Mouse (Mus musculus): ENCODE data around the gene Slc44a1.

Gene Slc44a1

GRCm38 (mm10) chr4:53406866-53407265 lies 33.3 kb upstream of the Slc44a1 start:
- Histone ChIP-seq H3K4me1 (replicated peaks; ENCODE audit: low read depth, low read length) (no peaks in the 10 kb centered on the region), H3K27me3 (ENCODE audit: insufficient read depth, low read length) (peaks cover 4% of the 10 kb centered on the region; the same call in 1 of the 2 replicates), H3K9me3 (ENCODE audit: low read length) (peaks cover 23% of the 10 kb centered on the region), H3K36me3 (ENCODE audit: insufficient read depth, low read length) (no peaks in the 10 kb centered on the region), H3K4me3 (replicated peaks; ENCODE audit: low read length) (no peak overlapping the region)
- TF ChIP-seq NANOG (IDR thresholded peaks at IDR 0.05; ENCODE audit: borderline replicate concordance, low read length) (no peak), CTCF (conservative IDR thresholded peaks at IDR 0.05; ENCODE audit: low read length) (no peak), POU5F1 (IDR thresholded peaks at IDR 0.05; ENCODE audit: borderline replicate concordance, low read length) (no peak)

GRCm38 (mm10) chr4:53408821-53409220 lies 31.4 kb upstream of the Slc44a1 start:
- peaks cover 4% of the 10 kb centered on the region; the same call in 1 of the 2 replicates for H3K27me3 ChIP-seq (ENCODE audit: insufficient read depth, low read length)
- H3K9me3 ChIP-seq (ENCODE audit: low read length), result peaks cover 13% of the 10 kb centered on the region
- H3K36me3 ChIP-seq (ENCODE audit: insufficient read depth, low read length), result no peaks in the 10 kb centered on the region
- no peak overlapping the region for H3K4me3 ChIP-seq (replicated peaks; ENCODE audit: low read length)
- no peak for TF ChIP-seq POU5F1 (IDR thresholded peaks at IDR 0.05; ENCODE audit: borderline replicate concordance, low read length)
- no peak for TF ChIP-seq NANOG (IDR thresholded peaks at IDR 0.05; ENCODE audit: borderline replicate concordance, low read length)
- H3K4me1 ChIP-seq (replicated peaks; ENCODE audit: low read depth, low read length), result no peaks in the 10 kb centered on the region

- Histone ChIP-seq H3K9me3 (ENCODE audit: low read length) (peaks cover 5% of the 10 kb centered on the region), H3K4me1 (replicated peaks; ENCODE audit: low read depth, low read length) (no peaks in the 10 kb centered on the region), H3K36me3 (ENCODE audit: insufficient read depth, low read length) (no peaks in the 10 kb centered on the region), H3K4me3 (replicated peaks; ENCODE audit: low read length) (no peak overlapping the region), H3K27me3 (ENCODE audit: insufficient read depth, low read length) (peaks cover 4% of the 10 kb centered on the region; the same call in 1 of the 2 replicates)
- TF ChIP-seq CTCF (conservative IDR thresholded peaks at IDR 0.05; ENCODE audit: low read length) (no peak), POU5F1 (IDR thresholded peaks at IDR 0.05; ENCODE audit: borderline replicate concordance, low read length) (no peak), NANOG (IDR thresholded peaks at IDR 0.05; ENCODE audit: borderline replicate concordance, low read length) (no peak)
Observed at GRCm38 (mm10) chr4:53409526-53410085, 30.6 kb upstream of the Slc44a1 start.

GRCm38 (mm10) chr4:53410752-53411151 lies 29.5 kb upstream of the Slc44a1 start:
- no peaks in the 10 kb centered on the region for H3K36me3 ChIP-seq (ENCODE audit: insufficient read depth, low read length)
- H3K9me3 ChIP-seq (ENCODE audit: low read length), result no peaks in the 10 kb centered on the region
- no peaks in the 10 kb centered on the region for H3K4me1 ChIP-seq (replicated peaks; ENCODE audit: low read depth, low read length)
- TF ChIP-seq POU5F1 (IDR thresholded peaks at IDR 0.05; ENCODE audit: borderline replicate concordance, low read length), result no peak
- no peak for TF ChIP-seq CTCF (conservative IDR thresholded peaks at IDR 0.05; ENCODE audit: low read length)
- TF ChIP-seq NANOG (IDR thresholded peaks at IDR 0.05; ENCODE audit: borderline replicate concordance, low read length), result no peak
- peaks cover 4% of the 10 kb centered on the region; the same call in 1 of the 2 replicates for H3K27me3 ChIP-seq (ENCODE audit: insufficient read depth, low read length)
- no peak overlapping the region for H3K4me3 ChIP-seq (replicated peaks; ENCODE audit: low read length)

GRCm38 (mm10) chr4:53411958-53412870 lies 28.0 kb upstream of the Slc44a1 start:
- no peaks in the 10 kb centered on the region for H3K9me3 ChIP-seq (ENCODE audit: low read length)
- H3K36me3 ChIP-seq (ENCODE audit: insufficient read depth, low read length), result no peaks in the 10 kb centered on the region
- no peak overlapping the region for H3K4me3 ChIP-seq (replicated peaks; ENCODE audit: low read length)
- H3K27me3 ChIP-seq (ENCODE audit: insufficient read depth, low read length), result peaks cover 4% of the 10 kb centered on the region; the same call in 1 of the 2 replicates
- peaks cover 6% of the 10 kb centered on the region; the same call in 1 of the 2 replicates for H3K4me1 ChIP-seq (replicated peaks; ENCODE audit: low read depth, low read length)
- TF ChIP-seq POU5F1 (IDR thresholded peaks at IDR 0.05; ENCODE audit: borderline replicate concordance, low read length) (no peak), NANOG (IDR thresholded peaks at IDR 0.05; ENCODE audit: borderline replicate concordance, low read length) (no peak), CTCF (conservative IDR thresholded peaks at IDR 0.05; ENCODE audit: low read length) (no peak)

- Histone ChIP-seq H3K9me3 (ENCODE audit: low read length) (no peaks in the 10 kb centered on the region), H3K4me1 (replicated peaks; ENCODE audit: low read depth, low read length) (peaks cover 7% of the 10 kb centered on the region; the same call in 1 of the 2 replicates), H3K4me3 (replicated peaks; ENCODE audit: low read length) (no peak overlapping the region), H3K36me3 (ENCODE audit: insufficient read depth, low read length) (no peaks in the 10 kb centered on the region), H3K27me3 (ENCODE audit: insufficient read depth, low read length) (peaks cover 4% of the 10 kb centered on the region; the same call in 1 of the 2 replicates)
- TF ChIP-seq NANOG (IDR thresholded peaks at IDR 0.05; ENCODE audit: borderline replicate concordance, low read length) (no peak), POU5F1 (IDR thresholded peaks at IDR 0.05; ENCODE audit: borderline replicate concordance, low read length) (no peak), CTCF (conservative IDR thresholded peaks at IDR 0.05; ENCODE audit: low read length) (no peak)
Observed at GRCm38 (mm10) chr4:53412991-53413390, 27.2 kb upstream of the Slc44a1 start.

GRCm38 (mm10) chr4:53414031-53414797 lies 26.0 kb upstream of the Slc44a1 start:
- TF ChIP-seq NANOG (IDR thresholded peaks at IDR 0.05; ENCODE audit: borderline replicate concordance, low read length) (no peak), POU5F1 (IDR thresholded peaks at IDR 0.05; ENCODE audit: borderline replicate concordance, low read length) (no peak), CTCF (conservative IDR thresholded peaks at IDR 0.05; ENCODE audit: low read length) (no peak)
- no peaks in the 10 kb centered on the region for H3K36me3 ChIP-seq (ENCODE audit: insufficient read depth, low read length)
- peaks cover 7% of the 10 kb centered on the region; the same call in 1 of the 2 replicates for H3K4me1 ChIP-seq (replicated peaks; ENCODE audit: low read depth, low read length)
- H3K9me3 ChIP-seq (ENCODE audit: low read length), result no peaks in the 10 kb centered on the region
- H3K27me3 ChIP-seq (ENCODE audit: insufficient read depth, low read length), result peaks cover 4% of the 10 kb centered on the region; the same call in 1 of the 2 replicates
- H3K4me3 ChIP-seq (replicated peaks; ENCODE audit: low read length), result no peak overlapping the region

Measured in E14TG2a.4 (cell line).